Mouse (Mus musculus) E14TG2a.4 (cell line): ENCODE results near the gene Elof1.

Source experiments
- H3K27me3 ChIP-seq: 2 replicates; pipeline ENCODE4 v1.6.1; 2014; ENCODE audit warnings: low read length, control low read depth; ENCODE audit not compliant: insufficient read depth
- H3K36me3 ChIP-seq: 2 replicates; pipeline ENCODE4 v1.6.1; 2014; ENCODE audit warnings: low read length, control low read depth; ENCODE audit not compliant: insufficient read depth
- H3K4me1 ChIP-seq: replicated peaks from 2 replicates; pipeline ENCODE4 v1.6.1; 2014; ENCODE audit warnings: low read depth, low read length, control low read depth
- H3K4me3 ChIP-seq: replicated peaks from 2 replicates; pipeline ENCODE4 v1.5.1; 2014; ENCODE audit warnings: mild to moderate bottlenecking, low read length
- H3K9me3 ChIP-seq: 2 replicates; pipeline ENCODE4 v1.6.1; 2014; ENCODE audit warnings: low read length, control low read depth
- CTCF ChIP-seq: conservative IDR thresholded peaks from 2 replicates; pipeline ENCODE4 v1.5.1; 2014; ENCODE audit warnings: low read length
- NANOG ChIP-seq: IDR thresholded peaks from 2 replicates; pipeline ENCODE4 v1.6.1; 2014; ENCODE audit warnings: borderline replicate concordance, low read length, mixed read lengths
- POU5F1 ChIP-seq: IDR thresholded peaks from 2 replicates; pipeline ENCODE4 v1.6.1; 2014; ENCODE audit warnings: low read length, borderline replicate concordance

Elof1 gene

GRCm38 (mm10) chr9:22108194-22108593 is 8.8 kb downstream of the Elof1 start:
- Histone ChIP-seq H3K27me3 (no peaks in the 10 kb centered on the region), H3K4me3 (no peak overlapping the region), H3K36me3 (peaks cover 36% of the 10 kb centered on the region), H3K4me1 (no peaks in the 10 kb centered on the region), H3K9me3 (no peaks in the 10 kb centered on the region)
- TF ChIP-seq CTCF = no peak
- no peak for TF ChIP-seq NANOG
- TF ChIP-seq POU5F1 = no peak

- Histone ChIP-seq H3K9me3 (no peaks in the 10 kb centered on the region), H3K36me3 (no peaks in the 10 kb centered on the region), H3K4me1 (peaks cover 28% of the 10 kb centered on the region), H3K4me3 (peak overlapping the region; percentile 60), H3K27me3 (peaks cover 65% of the 10 kb centered on the region)
- TF ChIP-seq CTCF (no peak), NANOG (no peak), POU5F1 (no peak)
Observed at GRCm38 (mm10) chr9:22099922-22100321, 17.1 kb downstream of the Elof1 start.

DNA sequence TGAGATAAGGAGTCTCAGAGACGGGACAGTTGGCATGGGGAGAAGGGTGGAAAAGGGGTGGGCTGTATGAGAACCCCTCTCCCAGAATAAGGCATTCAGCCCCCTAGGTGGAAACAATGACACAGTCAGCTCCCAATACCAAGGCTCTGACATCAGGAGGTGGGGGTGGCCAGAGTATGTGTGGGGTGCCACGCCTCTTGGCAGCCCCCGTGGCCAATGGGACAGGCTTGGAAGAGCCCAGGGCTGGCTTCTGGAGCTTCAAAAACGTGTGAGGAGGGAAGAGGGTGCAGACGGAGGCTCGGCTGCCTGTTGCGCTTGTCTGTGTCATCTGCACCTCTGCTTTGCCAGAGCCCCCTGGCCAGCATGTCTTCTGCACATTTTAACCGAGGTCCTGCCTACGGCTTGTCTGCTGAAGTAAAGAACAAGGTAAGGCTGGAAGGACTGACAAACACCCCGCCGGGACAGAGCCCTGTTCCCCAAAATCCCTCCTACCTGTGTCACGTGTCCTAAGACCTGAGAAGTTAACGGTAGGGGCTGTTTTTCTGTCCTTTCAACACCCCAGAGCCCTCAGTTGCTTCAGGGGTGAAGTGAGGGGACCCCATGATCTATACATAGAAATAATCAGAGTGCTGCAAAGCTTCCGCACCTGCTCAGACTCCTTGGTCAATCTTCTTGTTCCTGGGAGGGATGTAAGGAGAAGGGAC is 17.8 kb downstream of the Elof1 start, which contains the start of gene Cnn1:
TSS of gene Cnn1 (plus strand) at position 224 of the 704 bp plus-strand sequence.
- H3K4me1 ChIP-seq = peaks cover 28% of the 10 kb centered on the region
- peaks cover 72% of the 10 kb centered on the region for H3K27me3 ChIP-seq
- peak within 1 kb of the TSS; percentile 60 for H3K4me3 ChIP-seq
- H3K36me3 ChIP-seq = no peaks in the 10 kb centered on the region
- no peaks in the 10 kb centered on the region for H3K9me3 ChIP-seq
- TF ChIP-seq CTCF (no peak), POU5F1 (no peak)

DNA sequence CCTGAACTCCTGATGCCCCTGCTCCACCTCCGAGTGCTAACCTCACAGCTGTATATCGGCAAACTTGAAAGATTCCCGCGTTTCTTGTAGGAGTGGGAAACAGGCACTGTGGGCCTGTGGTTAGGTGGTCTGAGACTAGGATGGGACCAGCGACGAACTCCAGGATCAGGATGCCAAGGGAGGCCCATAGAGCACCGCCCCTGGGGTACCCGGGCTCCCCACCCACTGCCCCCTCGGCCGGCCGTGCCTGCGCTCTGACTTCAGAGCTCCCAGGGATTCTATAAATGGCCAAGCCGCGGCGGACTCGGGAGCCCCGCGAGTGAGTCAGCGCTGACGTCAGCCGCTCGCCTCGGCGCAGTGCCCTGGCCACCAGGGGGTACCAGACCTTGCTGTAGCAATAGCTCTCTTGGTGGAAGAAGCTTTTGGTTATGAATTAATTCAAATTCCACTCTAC is 21.1 kb downstream of the Elof1 start:
- peaks cover 63% of the 10 kb centered on the region for H3K27me3 ChIP-seq
- peak overlapping the region; percentile 65 for H3K4me3 ChIP-seq
- no peaks in the 10 kb centered on the region for H3K9me3 ChIP-seq
- peaks cover 36% of the 10 kb centered on the region for H3K4me1 ChIP-seq
- no peak for TF ChIP-seq POU5F1
- peak; percentile 18; the same call in 1 of the 2 replicates for TF ChIP-seq CTCF
- no peak for TF ChIP-seq NANOG
- H3K36me3 ChIP-seq = no peaks in the 10 kb centered on the region

GRCm38 (mm10) chr9:22092746-22093145 is 24.2 kb downstream of the Elof1 start:
- no peaks in the 10 kb centered on the region for H3K9me3 ChIP-seq
- peaks cover 15% of the 10 kb centered on the region; the same call in 1 of the 2 replicates for H3K4me1 ChIP-seq
- TF ChIP-seq NANOG = no peak
- TF ChIP-seq CTCF = no peak
- TF ChIP-seq POU5F1 = no peak
- peaks cover 34% of the 10 kb centered on the region for H3K27me3 ChIP-seq
- no peaks in the 10 kb centered on the region for H3K36me3 ChIP-seq
- no peak overlapping the region for H3K4me3 ChIP-seq

GRCm38 (mm10) chr9:22089986-22090385 is 27.0 kb downstream of the Elof1 start:
- Histone ChIP-seq H3K36me3 (no peaks in the 10 kb centered on the region), H3K4me1 (peaks cover 16% of the 10 kb centered on the region), H3K9me3 (no peaks in the 10 kb centered on the region), H3K4me3 (no peak overlapping the region), H3K27me3 (peaks cover 10% of the 10 kb centered on the region)
- no peak for TF ChIP-seq CTCF
- TF ChIP-seq NANOG = no peak
- no peak for TF ChIP-seq POU5F1

- Histone ChIP-seq H3K36me3 (no peaks in the 10 kb centered on the region), H3K9me3 (no peaks in the 10 kb centered on the region), H3K4me1 (peaks cover 20% of the 10 kb centered on the region), H3K27me3 (peaks cover 4% of the 10 kb centered on the region; the same call in 1 of the 2 replicates), H3K4me3 (no peak overlapping the region)
- no peak for TF ChIP-seq CTCF
Observed at GRCm38 (mm10) chr9:22089281-22089680, 27.7 kb downstream of the Elof1 start.

- Histone ChIP-seq H3K9me3 (no peaks in the 10 kb centered on the region), H3K36me3 (peaks cover 17% of the 10 kb centered on the region), H3K4me3 (no peak overlapping the region), H3K4me1 (peaks cover 25% of the 10 kb centered on the region), H3K27me3 (no peaks in the 10 kb centered on the region)
- TF ChIP-seq NANOG (no peak), POU5F1 (no peak), CTCF (no peak)
Observed at GRCm38 (mm10) chr9:22087034-22087618, 29.8 kb downstream of the Elof1 start.
